Mouse (Mus musculus) kidney, adult 2 months (tissue): ENCODE measurements at regions not wholly inside any gene's neighbourhood (a gene's known extent, or its start where the extent isn't known, plus 50 kb on each side); places are given as distances from the start of the nearest gene placed in this dataset.

Experiments
- CTCF ChIP-seq: fragments of 200-500 bp; conservative IDR thresholded peaks from 2 replicates; pipeline ENCODE4 v1.5.1; 2011; ENCODE audit warnings: low read depth, mild to moderate bottlenecking, control low read depth, low read length, moderate library complexity, mixed read lengths; ENCODE audit not compliant: insufficient read depth, insufficient read length
- POLR2A ChIP-seq: fragments of 200-500 bp; IDR thresholded peaks from one replicate; pipeline ENCODE4 v1.6.1; 2011; ENCODE audit warnings: low read depth, low read length, control low read depth

DNA sequence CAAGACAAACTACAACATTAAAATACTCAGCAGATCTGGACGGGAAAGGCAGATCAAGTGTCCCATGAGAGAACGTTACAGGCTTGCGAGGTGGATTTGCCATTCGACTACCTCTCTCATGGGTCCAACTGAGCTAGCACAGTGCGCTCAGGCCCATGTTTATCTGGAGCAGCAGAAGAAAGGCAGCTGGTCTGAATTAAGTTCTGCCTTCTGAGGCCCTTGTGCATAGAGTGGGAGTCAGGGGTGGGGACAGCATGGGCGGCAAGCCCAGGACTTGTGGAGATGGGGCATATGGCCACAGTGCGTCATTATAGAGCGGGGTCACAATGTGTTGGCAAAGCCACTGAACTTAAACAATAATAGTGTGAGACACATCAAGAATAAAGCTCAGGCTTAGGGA is 151.8 kb upstream of the Maf start:
- TF ChIP-seq CTCF (no peak), POLR2A (no peak)
